Mouse (Mus musculus): Measurements from ENCODE around the gene Itgb2l.

Gene Itgb2l

GRCm38 (mm10) chr16:96429046-96429445 lies 14.4 kb downstream of the Itgb2l start:
- in situ Hi-C loops (cut with MboI, MseI) = no loop called here

- in situ Hi-C loops (cut with MboI, MseI) = no loop called here
Measured at GRCm38 (mm10) chr16:96426671-96427070, 16.7 kb downstream of the Itgb2l start.

- in situ Hi-C loops (cut with MboI, MseI) = no loop called here
Measured at GRCm38 (mm10) chr16:96425044-96425443, 18.4 kb downstream of the Itgb2l start.

- in situ Hi-C loops (cut with MboI, MseI) = no loop called here
Measured at GRCm38 (mm10) chr16:96408064-96408465, 35.4 kb downstream of the Itgb2l start.

- in situ Hi-C loops (cut with MboI, MseI) = no loop called here
Measured at GRCm38 (mm10) chr16:96406312-96406711, 37.1 kb downstream of the Itgb2l start.

- in situ Hi-C loops (cut with MboI, MseI) = no loop called here
Measured at GRCm38 (mm10) chr16:96402294-96402693, 41.1 kb downstream of the Itgb2l start.

- in situ Hi-C loops (cut with MboI, MseI) = no loop called here
Measured at GRCm38 (mm10) chr16:96400046-96400445, 43.4 kb downstream of the Itgb2l start.

GRCm38 (mm10) chr16:96398806-96399205 lies 44.6 kb downstream of the Itgb2l start:
- in situ Hi-C loops (cut with MboI, MseI) = no loop called here

GRCm38 (mm10) chr16:96396013-96396650 lies 47.3 kb downstream of the Itgb2l start:
- in situ Hi-C loops (cut with MboI, MseI) = no loop called here

GRCm38 (mm10) chr16:96395516-96395915 lies 47.9 kb downstream of the Itgb2l start:
- in situ Hi-C loops (cut with MboI, MseI) = no loop called here

GRCm38 (mm10) chr16:96391070-96391469 lies 52.3 kb downstream of the Itgb2l start:
- in situ Hi-C loops (cut with MboI, MseI) = no loop called here

- in situ Hi-C loops (cut with MboI, MseI) = no loop called here
Measured at GRCm38 (mm10) chr16:96388481-96388880, 54.9 kb downstream of the Itgb2l start.

GRCm38 (mm10) chr16:96387685-96388371 lies 55.6 kb downstream of the Itgb2l start:
- in situ Hi-C loops (cut with MboI, MseI) = no loop called here

- in situ Hi-C loops (cut with MboI, MseI) = no loop called here
Measured at GRCm38 (mm10) chr16:96384741-96385140, 58.7 kb downstream of the Itgb2l start.

- in situ Hi-C loops (cut with MboI, MseI) = no loop called here
Measured at GRCm38 (mm10) chr16:96382496-96383181, 60.8 kb downstream of the Itgb2l start.

GRCm38 (mm10) chr16:96381435-96381834 lies 62.0 kb downstream of the Itgb2l start:
- in situ Hi-C loops (cut with MboI, MseI) = no loop called here

GRCm38 (mm10) chr16:96378111-96378510 lies 65.3 kb downstream of the Itgb2l start:
- in situ Hi-C loops (cut with MboI, MseI) = no loop called here

- in situ Hi-C loops (cut with MboI, MseI) = no loop called here
Measured at GRCm38 (mm10) chr16:96376342-96376741, 67.1 kb downstream of the Itgb2l start.

- in situ Hi-C loops (cut with MboI, MseI) = no loop called here
Measured at GRCm38 (mm10) chr16:96375538-96375937, 67.9 kb downstream of the Itgb2l start.

GRCm38 (mm10) chr16:96372752-96373118 lies 70.7 kb downstream of the Itgb2l start:
- in situ Hi-C loops (cut with MboI, MseI) = no loop called here

Data from T-helper 17 cell (primary cell).